ENCODE assay signal across 8 mouse cellular contexts in the genomic region with DNA sequence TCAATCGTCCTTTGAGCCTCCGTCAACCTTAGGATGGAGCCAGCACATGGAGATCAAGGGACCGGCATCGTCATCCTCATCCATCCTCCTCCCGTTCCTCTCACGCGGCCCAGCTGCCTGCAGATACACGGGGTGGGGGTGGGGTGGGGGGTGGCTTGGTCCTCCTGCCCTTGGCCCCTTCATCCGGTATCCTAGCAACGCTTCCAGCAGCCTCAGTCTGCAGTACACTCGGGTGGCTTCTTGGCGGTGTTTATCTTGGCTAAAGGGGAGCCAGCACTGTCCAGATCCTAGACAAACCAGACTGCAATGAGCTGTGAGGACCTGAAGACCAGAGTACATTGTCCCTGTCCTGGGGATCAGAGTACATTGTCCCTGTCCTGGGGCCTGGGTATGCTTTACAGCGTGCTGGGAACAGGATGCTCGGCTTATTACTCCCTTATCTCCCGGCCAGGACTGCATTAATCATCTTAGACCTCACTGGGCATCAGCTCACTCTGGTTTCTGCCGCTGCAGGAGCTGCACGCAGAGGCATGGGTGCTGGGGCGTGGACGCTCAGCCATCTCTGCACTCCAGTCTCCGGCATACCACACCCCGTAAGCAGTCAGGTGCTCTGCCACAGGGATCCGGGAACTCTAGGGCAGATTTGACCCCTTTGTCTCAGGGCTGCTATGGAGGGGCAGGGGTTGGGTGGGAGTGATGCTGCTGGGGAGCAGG.
A peak's percentile ranks its signal among the peaks of the same experiment; 100 is the strongest.
DNase-seq lines count a peak whose midpoint lies in the region; ATAC-seq lines count a peak whose summit lies in the region.
"Had no signal": no experiment of that assay in that cellular context is flagged by ENCODE, and none has a peak within 500 bp of the region (broad histone marks: within the 10 kb centered on the region; RNA-seq: fewer than 3 reads in every experiment).

No protein-coding gene starts in this region.

- no peaks in the 10 kb centered on the region for H3K36me3 ChIP-seq in megakaryocyte, embryonic 14.5 days (replicated peaks; ENCODE audit: low read length)
- no peaks in the 10 kb centered on the region for H3K36me3 ChIP-seq in forebrain, embryonic 13.5 days (ENCODE audit: poor library complexity, severe bottlenecking)
- H3K36me3 ChIP-seq: limb, embryonic 13.5 days had no signal

- DNase-seq in left cerebral cortex, postnatal 36 days (ENCODE audit: low spot score in 2 of 2) = peak; percentile 7 to 18
- DNase-seq in right cerebral cortex, postnatal 36 days (ENCODE audit: low spot score in 2 of 2) = peak; percentile 5 to 16
- DNase-seq in lung, postnatal 25 days (ENCODE audit: low spot score) = no peak
- DNase-seq in urinary bladder, adult 18-20 months (ENCODE audit: low spot score in 2 of 2) = no peak

- WGBS in forebrain, embryonic 13.5 days = 23% methylated on average over 22 of the region's 22 CpGs

- peak overlapping the region; percentile 1 for H3K4me3 ChIP-seq in megakaryocyte, embryonic 14.5 days (replicated peaks)
- no peak overlapping the region for H3K4me3 ChIP-seq in forebrain, embryonic 13.5 days
- H3K4me3 ChIP-seq: limb, embryonic 13.5 days had no signal

- peak overlapping the region; percentile 18; the same call in 1 of the 2 replicates for H3K4me2 ChIP-seq in forebrain, embryonic 13.5 days
- H3K4me2 ChIP-seq: limb, embryonic 13.5 days had no signal

- no peak overlapping the region for H3K9ac ChIP-seq in forebrain, embryonic 13.5 days
- H3K9ac ChIP-seq: limb, embryonic 13.5 days had no signal

- H3K27ac ChIP-seq in forebrain, embryonic 13.5 days = peak overlapping the region; percentile 40
- H3K27ac ChIP-seq: limb, embryonic 13.5 days had no signal

- no peaks in the 10 kb centered on the region for H3K4me1 ChIP-seq in megakaryocyte, embryonic 14.5 days
- peaks cover 16% of the 10 kb centered on the region for H3K4me1 ChIP-seq in forebrain, embryonic 13.5 days
- H3K4me1 ChIP-seq: limb, embryonic 13.5 days had no signal

- peaks cover 93% of the 10 kb centered on the region for H3K9me3 ChIP-seq in megakaryocyte, embryonic 14.5 days
- no peaks in the 10 kb centered on the region for H3K9me3 ChIP-seq in forebrain, embryonic 13.5 days (replicated peaks)

- H3K27me3 ChIP-seq in megakaryocyte, embryonic 14.5 days (replicated peaks) = no peaks in the 10 kb centered on the region
- H3K27me3 ChIP-seq in forebrain, embryonic 13.5 days = peaks cover 7% of the 10 kb centered on the region; the same call in 1 of the 2 replicates

- ATAC-seq in megakaryocyte, adult 5-6 weeks (ENCODE audit: poor library complexity, severe bottlenecking) = no peak
- ATAC-seq in forebrain, embryonic 13.5 days = peak; percentile 61; the same call in 1 of the 2 replicates

- intact Hi-C loops in left cerebral cortex, postnatal 36 days (cut with DNase I) = no loop called here

Comparison
In these comparisons a context has a peak if more than half of its experiments do, and no peak if none do; other contexts are left out.
1. DNase-seq: peak in left cerebral cortex, postnatal 36 days (2 of 2) and right cerebral cortex, postnatal 36 days (2 of 2); none in lung, postnatal 25 days (single experiment) and urinary bladder, adult 18-20 months (0 of 2).